Comparison of ENCODE assay signal across 10 mouse cellular contexts in genomic region chr4:64832882-64833281, GRCm38 (mm10).
DNase-seq lines count a peak whose midpoint lies in the region; ATAC-seq lines count a peak whose summit lies in the region.
"Had no signal": no experiment of that assay in that cellular context is flagged by ENCODE, and none has a peak within 500 bp of the region (broad histone marks: within the 10 kb centered on the region; RNA-seq: fewer than 3 reads in every experiment).

No protein-coding gene starts in this region.

- H3K4me1 ChIP-seq in midbrain, embryonic 12.5 days: no peaks in the 10 kb centered on the region
- no peaks in the 10 kb centered on the region for H3K4me1 ChIP-seq in midbrain, embryonic 10.5 days
- H3K4me1 ChIP-seq: lung, embryonic 15.5 days had no signal

- peak; percentile 2 to 34 for DNase-seq in frontal cortex, postnatal 36 days (ENCODE audit: low spot score in 2 of 2)
- DNase-seq in frontal cortex, postnatal 10 days (ENCODE audit: low spot score in 2 of 2): no peak
- DNase-seq in midbrain, embryonic 10.5 days (ENCODE audit: low spot score): no peak
- peak; percentile 34 for DNase-seq in embryo, embryonic 10 days (ENCODE audit: low spot score)
- peak; percentile 17 for DNase-seq in lung, postnatal 36 days
- DNase-seq in thymus, postnatal 14 days: no peak
- no peak for DNase-seq in gastrocnemius, postnatal 25 days
- DNase-seq: thymus, postnatal 25 days had no signal

- H3K27ac ChIP-seq in midbrain, embryonic 12.5 days (replicated peaks): no peak overlapping the region
- H3K27ac ChIP-seq in midbrain, embryonic 10.5 days (replicated peaks): no peak overlapping the region
- H3K27ac ChIP-seq: lung, embryonic 15.5 days had no signal

- H3K36me3 ChIP-seq in midbrain, embryonic 12.5 days: no peaks in the 10 kb centered on the region
- H3K36me3 ChIP-seq in midbrain, embryonic 10.5 days: no peaks in the 10 kb centered on the region
- H3K36me3 ChIP-seq: lung, embryonic 15.5 days had no signal

- 53% methylated on average over 2 of the region's 2 CpGs for WGBS in midbrain, embryonic 12.5 days
- WGBS in midbrain, embryonic 10.5 days: 53% methylated on average over 2 of the region's 2 CpGs

- H3K4me2 ChIP-seq in midbrain, embryonic 12.5 days (replicated peaks): no peak overlapping the region
- H3K4me2 ChIP-seq: lung, embryonic 15.5 days had no signal

- ATAC-seq in midbrain, embryonic 12.5 days (ENCODE audit: low FRiP score, low read depth): 0 out of 2 replicates have a peak, but pooled peaks have one; percentile 27

- no peaks in the 10 kb centered on the region for H3K27me3 ChIP-seq in midbrain, embryonic 12.5 days
- H3K27me3 ChIP-seq in midbrain, embryonic 10.5 days (ENCODE audit: low read depth, poor library complexity, severe bottlenecking): no peaks in the 10 kb centered on the region
- H3K27me3 ChIP-seq: lung, embryonic 15.5 days had no signal

- H3K4me3 ChIP-seq in midbrain, embryonic 12.5 days: no peak overlapping the region
- no peak overlapping the region for H3K4me3 ChIP-seq in midbrain, embryonic 10.5 days
- H3K4me3 ChIP-seq: lung, embryonic 15.5 days had no signal

- no peaks in the 10 kb centered on the region for H3K9me3 ChIP-seq in midbrain, embryonic 12.5 days
- H3K9me3 ChIP-seq in midbrain, embryonic 10.5 days (replicated peaks): no peaks in the 10 kb centered on the region
- H3K9me3 ChIP-seq: lung, embryonic 15.5 days had no signal

- H3K9ac ChIP-seq in midbrain, embryonic 12.5 days (replicated peaks): no peak overlapping the region
- H3K9ac ChIP-seq: lung, embryonic 15.5 days had no signal

Comparison
In these comparisons a context has a peak if more than half of its experiments do, and no peak if none do; other contexts are left out.
1. DNase-seq: peak in frontal cortex, postnatal 36 days (2 of 2), embryo, embryonic 10 days (single experiment) and lung, postnatal 36 days (single experiment); none in frontal cortex, postnatal 10 days (0 of 2), midbrain, embryonic 10.5 days (single experiment), thymus, postnatal 14 days (single experiment) and gastrocnemius, postnatal 25 days (single experiment).